Comparison of ENCODE assay signal across 8 mouse cellular contexts in genomic region chr3:28781422-28781821, GRCm38 (mm10). TPM values are rescaled to one million over a fixed set of nuclear protein-coding genes. Genes with fewer than 3 reads are reported as not detected.
DNase-seq lines count a peak whose midpoint lies in the region; ATAC-seq and TF ChIP-seq lines count a peak whose summit lies in the region.

No protein-coding gene starts in this region.

- no peaks in the 10 kb centered on the region for H3K27me3 ChIP-seq in kidney, adult 2 months (replicated peaks; ENCODE audit: control insufficient read depth, insufficient read depth, low read length)
- H3K27me3 ChIP-seq in hindbrain, embryonic 13.5 days, result 0 out of 2 replicates have a peak, but pooled peaks cover 9% of the 10 kb centered on the region
- peaks cover 7% of the 10 kb centered on the region for H3K27me3 ChIP-seq in midbrain, embryonic 11.5 days (ENCODE audit: control insufficient read depth, insufficient read depth, low read length)

- peak overlapping the region; percentile 84 for H3K9ac ChIP-seq in hindbrain, embryonic 13.5 days
- H3K9ac ChIP-seq in midbrain, embryonic 11.5 days (ENCODE audit: low read length), result peak overlapping the region; percentile 80

- H3K27ac ChIP-seq in kidney, adult 2 months (ENCODE audit: insufficient read depth, low read depth, low read length), result no peak overlapping the region
- H3K27ac ChIP-seq in brown adipose tissue, adult 24 weeks (replicated peaks; ENCODE audit: low read depth, low read length), result no peak overlapping the region
- H3K27ac ChIP-seq in hindbrain, embryonic 13.5 days, result no peak overlapping the region
- no peak overlapping the region for H3K27ac ChIP-seq in midbrain, embryonic 11.5 days (ENCODE audit: low read depth, low read length)

- no peak for DNase-seq in kidney, adult 2 months
- no peak for DNase-seq in kidney, postnatal 4 days
- peak; percentile 93 for DNase-seq in midbrain, embryonic 11.5 days (ENCODE audit: low spot score, missing footprints)
- no peak for DNase-seq in left cerebral cortex, adult 9 months (ENCODE audit: low spot score in 2 of 2)
- no peak for DNase-seq in ovary, adult 18-20 months (ENCODE audit: low spot score)
- DNase-seq in right cerebral cortex, postnatal 14 days, result no peak

- ATAC-seq in hindbrain, embryonic 13.5 days (ENCODE audit: low FRiP score), result no peak
- ATAC-seq in midbrain, embryonic 11.5 days (ENCODE audit: low FRiP score), result no peak

- peaks cover 7% of the 10 kb centered on the region; the same call in 1 of the 2 replicates for H3K4me1 ChIP-seq in kidney, adult 2 months (ENCODE audit: control insufficient read depth, insufficient read depth, low read length)
- peaks cover 2% of the 10 kb centered on the region for H3K4me1 ChIP-seq in brown adipose tissue, adult 24 weeks (ENCODE audit: control insufficient read depth, insufficient read depth, insufficient read length, low read length)
- peaks cover 12% of the 10 kb centered on the region for H3K4me1 ChIP-seq in hindbrain, embryonic 13.5 days (replicated peaks)
- H3K4me1 ChIP-seq in midbrain, embryonic 11.5 days (ENCODE audit: control insufficient read depth, insufficient read depth, low read length), result peaks cover 4% of the 10 kb centered on the region; the same call in 1 of the 2 replicates

- no peak for TF ChIP-seq POLR2A in kidney, adult 2 months (IDR thresholded peaks at IDR 0.05; ENCODE audit: low read depth, low read length)

- under 1% methylated on average over 41 of the region's 41 CpGs for WGBS in kidney, adult 2 months
- WGBS in hindbrain, embryonic 13.5 days, result under 1% methylated on average over 40 of the region's 41 CpGs
- 0% methylated on average over 21 of the region's 41 CpGs for WGBS in midbrain, embryonic 11.5 days

- peak overlapping the region; percentile 74 for H3K4me3 ChIP-seq in kidney, adult 2 months (ENCODE audit: insufficient read depth, low read depth, low read length)
- peak overlapping the region; percentile 78 for H3K4me3 ChIP-seq in brown adipose tissue, adult 24 weeks (ENCODE audit: insufficient read depth, low read depth, low read length)
- peak overlapping the region; percentile 80 for H3K4me3 ChIP-seq in hindbrain, embryonic 13.5 days
- peak overlapping the region; percentile 71 for H3K4me3 ChIP-seq in midbrain, embryonic 11.5 days (ENCODE audit: low read depth, low read length)

- no peaks in the 10 kb centered on the region for H3K36me3 ChIP-seq in kidney, adult 2 months (ENCODE audit: control insufficient read depth, insufficient read depth, low read length)
- no peaks in the 10 kb centered on the region for H3K36me3 ChIP-seq in hindbrain, embryonic 13.5 days
- no peaks in the 10 kb centered on the region for H3K36me3 ChIP-seq in midbrain, embryonic 11.5 days (ENCODE audit: control insufficient read depth, insufficient read depth, low read length)

- H3K9me3 ChIP-seq in hindbrain, embryonic 13.5 days, result no peaks in the 10 kb centered on the region
- no peaks in the 10 kb centered on the region; the same call in 1 of the 2 replicates for H3K9me3 ChIP-seq in midbrain, embryonic 11.5 days (ENCODE audit: control insufficient read depth, low read length)

- H3K4me2 ChIP-seq in hindbrain, embryonic 13.5 days, result peak overlapping the region; percentile 81
- peak overlapping the region; percentile 99 for H3K4me2 ChIP-seq in midbrain, embryonic 11.5 days

- no peak for TF ChIP-seq CTCF in kidney, adult 2 months (conservative IDR thresholded peaks at IDR 0.05; ENCODE audit: insufficient read depth, insufficient read length, low read depth, low read length)

RNA-seq across cellular contexts. Expression of gene Eif5a2, which starts 0.3 kb away (rescaled TPM):
- 1.1 and 1.2 TPM in 2 replicates for polyA plus RNA-seq in kidney, adult 2 months (2012; rRNA removed)
- 1.4 and 1.8 TPM in 2 replicates for polyA plus RNA-seq in brown adipose tissue, adult 24 weeks (2012; ENCODE audit: insufficient read depth, insufficient read length, missing spikeins)
- polyA plus RNA-seq in hindbrain, embryonic 13.5 days (2015; fragmentation: Nextera tagmentation; extraction: Ambion mirVana), result 10.6 and 11.0 TPM in 2 replicates
- polyA plus RNA-seq in midbrain, embryonic 11.5 days (2014; fragmentation: Nextera tagmentation; extraction: Ambion mirVana), result 18.0 and 20.7 TPM in 2 replicates

RNA-seq across cellular contexts. Expression of gene Rpl22l1, which starts 23.8 kb away (rescaled TPM):
- 6.0 and 14.8 TPM in 2 replicates for polyA plus RNA-seq in kidney, adult 2 months (2012; rRNA removed)
- 112 and 177 TPM in 2 replicates for polyA plus RNA-seq in brown adipose tissue, adult 24 weeks (2012; ENCODE audit: insufficient read depth, insufficient read length, missing spikeins)
- 225 and 252 TPM in 2 replicates for polyA plus RNA-seq in hindbrain, embryonic 13.5 days (2015; fragmentation: Nextera tagmentation; extraction: Ambion mirVana)
- 389 and 419 TPM in 2 replicates for polyA plus RNA-seq in midbrain, embryonic 11.5 days (2014; fragmentation: Nextera tagmentation; extraction: Ambion mirVana)
